Mouse (Mus musculus) MEL (cell line): ENCODE measurements around the gene Aldh1a3.

Experiments
- CTCF ChIP-seq, 3 experiments: IDR thresholded peaks in 2 of 3; conservative IDR thresholded peaks in 1 of 3; 2 replicates each; pipeline ENCODE4 v1.5.1; 2011 to 2012; ENCODE audit warnings: low read length in 3 of 3, low read depth in 2 of 3, mild to moderate bottlenecking in 2 of 3, improper control_type of control experiment in 1 of 3, inconsistent platforms in 1 of 3, mixed read lengths in 1 of 3, moderate library complexity in 1 of 3; ENCODE audit not compliant: control insufficient read depth in 1 of 3, insufficient read depth in 1 of 3, poor library complexity in 1 of 3, severe bottlenecking in 1 of 3
- POLR2A ChIP-seq, 2 experiments: IDR thresholded peaks; 2 replicates each; pipeline ENCODE4 v1.6.1; 2011 to 2012; ENCODE audit warnings: low read length in 2 of 2, mild to moderate bottlenecking in 2 of 2, control low read depth in 1 of 2, improper control_type of control experiment in 1 of 2, low read depth in 1 of 2, moderate library complexity in 1 of 2; ENCODE audit not compliant: control insufficient read depth in 1 of 2, insufficient read depth in 1 of 2, poor library complexity in 1 of 2

DNA sequence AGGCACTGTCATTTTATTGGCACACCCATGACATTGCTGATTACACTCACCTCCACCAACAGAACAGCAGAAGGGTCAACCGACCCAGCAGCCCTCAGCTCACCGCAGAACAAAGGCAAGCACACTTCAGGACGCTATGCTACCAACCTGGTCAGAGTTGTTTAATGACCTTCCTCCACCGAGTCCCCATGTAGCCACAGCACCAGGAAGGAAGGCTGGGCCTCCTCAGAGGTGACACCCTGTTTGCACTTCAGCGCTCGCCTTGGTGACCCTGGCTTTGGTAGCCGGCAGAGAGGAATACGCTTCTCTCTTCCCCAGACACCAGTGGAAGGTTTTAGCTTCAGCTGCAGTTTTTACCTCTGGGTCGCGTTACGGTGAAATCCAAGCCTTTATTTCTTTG is 77.6 kb downstream of the Aldh1a3 start:
- TF ChIP-seq CTCF (IDR thresholded peaks at IDR 0.05 in 2 of 3, conservative IDR thresholded peaks at IDR 0.05 in 1 of 3; ENCODE audit: control insufficient read depth in 1 of 3, insufficient read depth in 1 of 3, low read depth in 2 of 3, low read length in 3 of 3, poor library complexity in 1 of 3, severe bottlenecking in 1 of 3), result no peak
- TF ChIP-seq POLR2A (IDR thresholded peaks at IDR 0.05; ENCODE audit: control insufficient read depth in 1 of 2, insufficient read depth in 1 of 2, low read depth in 1 of 2, low read length in 2 of 2, poor library complexity in 1 of 2), result no peak
